Mouse (Mus musculus) stomach, postnatal 0 days (tissue): ENCODE measurements around the gene Esyt1. TPM values are rescaled to one million over a fixed set of nuclear protein-coding genes. Genes with fewer than 3 reads are reported as not detected.
A peak's percentile ranks its signal among the peaks of the same experiment; 100 is the strongest.

Experiments
- ATAC-seq: fragments of 200-750 bp; cut with Nextera tagmentation; 2 replicates; pipeline ENCODE4 v1.8.0; 2017; ENCODE audit not compliant: low FRiP score, low TSS enrichment
- DNase-seq: peaks from one replicate; pipeline ENCODE4 v3.0.0-alpha.2; 2016; ENCODE audit warnings: low spot score
- H3K27ac ChIP-seq: fragments of 300-500 bp; sonication (generic); replicated peaks from 2 replicates; pipeline ENCODE4 v1.5.1; 2014; ENCODE audit warnings: mild to moderate bottlenecking, control low read depth
- H3K27me3 ChIP-seq: fragments of 300-500 bp; sonication (generic); 2 replicates; pipeline ENCODE4 v1.6.1; 2014; ENCODE audit warnings: low read length; ENCODE audit not compliant: control insufficient read depth, insufficient read depth
- H3K36me3 ChIP-seq: fragments of 300-500 bp; sonication (generic); 2 replicates; pipeline ENCODE4 v1.6.1; 2014; ENCODE audit warnings: low read length, mixed read lengths; ENCODE audit not compliant: control insufficient read depth, insufficient read depth
- H3K4me1 ChIP-seq: fragments of 300-500 bp; sonication (generic); replicated peaks from 2 replicates; pipeline ENCODE4 v1.6.1; 2014; ENCODE audit warnings: antibody characterized with exemption; ENCODE audit not compliant: control insufficient read depth, insufficient read depth
- H3K4me2 ChIP-seq: fragments of 300-500 bp; sonication (generic); replicated peaks from 2 replicates; pipeline ENCODE4 v1.6.1; 2014; ENCODE audit warnings: low read depth, mild to moderate bottlenecking, control low read depth, moderate library complexity
- H3K4me3 ChIP-seq: fragments of 300-500 bp; sonication (generic); 2 replicates; pipeline ENCODE4 v1.5.1; 2014; ENCODE audit warnings: low read depth, low read length, control low read depth
- H3K9ac ChIP-seq: fragments of 300-500 bp; sonication (generic); 2 replicates; pipeline ENCODE4 v1.6.1; 2014; ENCODE audit warnings: mild to moderate bottlenecking, low read length, control low read depth, mixed read lengths
- H3K9me3 ChIP-seq: fragments of 300-500 bp; sonication (generic); 2 replicates; pipeline ENCODE4 v1.6.1; 2016; ENCODE audit warnings: low read length; ENCODE audit not compliant: control insufficient read depth
- CTCF ChIP-seq: IDR thresholded peaks from 2 replicates; pipeline ENCODE4 v1.5.1; 2016; ENCODE audit warnings: antibody characterized with exemption, low read depth, mild to moderate bottlenecking, moderate library complexity
- EP300 ChIP-seq: optimal IDR thresholded peaks from 2 replicates; pipeline ENCODE3; 2016; ENCODE audit warnings: antibody characterized with exemption
- WGBS: fragments of 180-500 bp; shearing (Covaris S2); extraction: QIAGEN DNeasy Blood & Tissue Kit; methylation state at CpG from one replicate; pipeline ENCODE4 v1.1.7; 2014; 5-methylcytosine and 5-hydroxymethylcytosine counted together
- polyA plus RNA-seq: library from polyadenylated mRNA; unstranded; fragments of >200 nt; fragmentation: Nextera tagmentation; extraction: Ambion mirVana; gene quantifications from 2 replicates; pipeline ENCODE4 v1.2.1, GENCODE M21; 2015

Gene Esyt1
- polyA plus RNA-seq, 1 experiment from 2014 or later = 15.0 TPM

GRCm38 (mm10) chr10:128518833-128519232, 6.8 kb downstream of the Esyt1 start:
- WGBS = 78% methylated on average over 7 of the region's 7 CpGs
- ATAC-seq (0 out of 2 replicates have a peak, but pooled peaks have one; percentile 12), DNase-seq (peak; percentile 65)
- TF ChIP-seq EP300 = no peak
- peak; percentile 76 for TF ChIP-seq CTCF
- H3K36me3 ChIP-seq = peaks cover 17% of the 10 kb centered on the region
- no peak overlapping the region for H3K9ac ChIP-seq
- H3K27me3 ChIP-seq = no peaks in the 10 kb centered on the region
- H3K4me3 ChIP-seq = no peak overlapping the region
- H3K27ac ChIP-seq = no peak overlapping the region
- H3K9me3 ChIP-seq = no peaks in the 10 kb centered on the region
- H3K4me1 ChIP-seq = no peaks in the 10 kb centered on the region
- no peak overlapping the region for H3K4me2 ChIP-seq

DNA sequence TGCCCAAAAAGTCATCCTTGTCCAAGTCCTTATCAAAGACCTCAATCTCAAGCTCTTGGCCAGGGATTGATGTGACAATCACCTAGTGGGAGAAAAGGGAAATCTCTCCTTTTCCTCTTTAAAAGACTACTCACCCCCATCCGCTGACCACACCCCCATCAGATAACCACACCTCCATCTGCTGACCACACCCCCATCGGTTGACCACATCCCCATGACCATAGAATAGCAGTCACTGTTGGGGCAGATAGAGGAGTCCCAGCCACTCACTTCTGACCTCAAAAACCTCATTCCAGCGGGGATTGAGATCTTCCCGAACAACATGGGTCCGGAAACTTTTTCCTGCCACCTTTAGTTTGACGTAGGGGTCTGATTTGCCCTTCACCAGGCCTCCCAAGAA, 9.0 kb downstream of the Esyt1 start:
- no peak for TF ChIP-seq CTCF
- Histone ChIP-seq H3K4me2 (no peak overlapping the region), H3K9me3 (no peaks in the 10 kb centered on the region), H3K4me3 (no peak overlapping the region), H3K27me3 (no peaks in the 10 kb centered on the region), H3K27ac (no peak overlapping the region), H3K4me1 (no peaks in the 10 kb centered on the region), H3K9ac (no peak overlapping the region), H3K36me3 (peaks cover 24% of the 10 kb centered on the region)
- 43% methylated on average over 6 of the region's 6 CpGs for whole genome bisulfite sequencing
- no peak for DNase-seq
- ATAC-seq = peak; percentile 45; the same call in 1 of the 2 replicates

DNA sequence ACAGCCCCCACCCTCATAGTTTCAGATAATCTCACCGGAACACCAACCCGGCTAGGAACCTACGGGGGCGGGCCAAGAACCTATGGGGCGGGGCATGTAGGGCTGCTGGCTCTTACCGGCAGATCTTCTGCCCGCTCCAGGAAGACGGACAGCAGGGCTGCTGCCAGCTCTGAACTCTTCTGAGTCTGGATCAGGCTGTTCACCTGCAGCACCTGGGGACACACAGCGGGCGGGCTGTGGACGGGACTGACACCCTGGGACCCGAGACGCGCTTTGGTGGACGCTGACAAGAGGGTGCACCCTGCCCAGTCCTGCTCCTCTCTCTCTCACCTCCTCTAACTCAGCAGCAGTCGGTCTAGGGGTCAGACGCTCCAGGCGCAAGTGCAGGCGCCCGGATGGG, 9.6 kb downstream of the Esyt1 start:
- WGBS = 50% methylated on average over 20 of the region's 20 CpGs
- H3K27ac ChIP-seq = no peak overlapping the region
- no peak for DNase-seq
- H3K4me2 ChIP-seq = no peak overlapping the region
- no peak overlapping the region for H3K4me3 ChIP-seq
- H3K9ac ChIP-seq = no peak overlapping the region
- no peaks in the 10 kb centered on the region for H3K9me3 ChIP-seq
- no peak for ATAC-seq
- TF ChIP-seq EP300 (no peak), CTCF (no peak)
- peaks cover 20% of the 10 kb centered on the region for H3K36me3 ChIP-seq
- H3K27me3 ChIP-seq = no peaks in the 10 kb centered on the region
- no peaks in the 10 kb centered on the region for H3K4me1 ChIP-seq

- ATAC-seq (no peak), DNase-seq (no peak)
- no peak overlapping the region for H3K4me2 ChIP-seq
- H3K4me1 ChIP-seq = no peaks in the 10 kb centered on the region
- H3K4me3 ChIP-seq = no peak overlapping the region
- no peak overlapping the region for H3K9ac ChIP-seq
- H3K27ac ChIP-seq = no peak overlapping the region
- WGBS = 73% methylated on average over 4 of the region's 4 CpGs
- H3K27me3 ChIP-seq = no peaks in the 10 kb centered on the region
- no peak for TF ChIP-seq CTCF
- no peak for TF ChIP-seq EP300
- H3K36me3 ChIP-seq = peaks cover 25% of the 10 kb centered on the region
- no peaks in the 10 kb centered on the region for H3K9me3 ChIP-seq
Observed at GRCm38 (mm10) chr10:128515044-128515443, 10.6 kb downstream of the Esyt1 start.

DNA sequence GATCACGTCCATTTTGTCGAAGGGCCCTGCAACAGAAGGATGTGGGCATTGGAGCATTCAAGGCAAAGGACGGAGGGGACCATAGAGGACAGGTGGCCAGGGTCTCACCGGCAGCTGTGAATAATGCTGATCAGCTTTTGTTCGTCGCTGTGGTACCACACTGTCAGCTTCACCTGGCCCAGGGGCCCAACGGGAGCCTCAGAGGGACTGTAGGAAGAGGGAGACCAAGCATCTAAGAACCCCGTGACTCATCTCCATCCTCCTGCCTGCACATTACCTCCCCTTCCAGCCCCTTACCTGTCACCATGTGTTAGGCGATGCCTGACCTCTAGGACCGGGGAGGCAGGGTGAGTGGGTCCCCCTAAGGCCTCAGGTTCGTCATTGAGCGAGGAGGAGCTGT, 13.9 kb downstream of the Esyt1 start:
- H3K27ac ChIP-seq = no peak overlapping the region
- 82% methylated on average over 12 of the region's 12 CpGs for WGBS
- DNase-seq (no peak), ATAC-seq (no peak)
- H3K4me1 ChIP-seq = no peaks in the 10 kb centered on the region
- H3K9ac ChIP-seq = no peak overlapping the region
- H3K9me3 ChIP-seq = no peaks in the 10 kb centered on the region
- no peak overlapping the region for H3K4me2 ChIP-seq
- H3K27me3 ChIP-seq = no peaks in the 10 kb centered on the region
- peaks cover 21% of the 10 kb centered on the region; the same call in 1 of the 2 replicates for H3K36me3 ChIP-seq
- no peak overlapping the region for H3K4me3 ChIP-seq
- no peak for TF ChIP-seq EP300
- TF ChIP-seq CTCF = no peak

- Histone ChIP-seq H3K4me1 (no peaks in the 10 kb centered on the region), H3K36me3 (peaks cover 21% of the 10 kb centered on the region; the same call in 1 of the 2 replicates), H3K9ac (no peak overlapping the region), H3K27ac (no peak overlapping the region), H3K4me3 (no peak overlapping the region), H3K9me3 (no peaks in the 10 kb centered on the region), H3K27me3 (no peaks in the 10 kb centered on the region), H3K4me2 (no peak overlapping the region)
- no peak for ATAC-seq
- no peak for TF ChIP-seq EP300
- TF ChIP-seq CTCF = no peak
- no peak for DNase-seq
- WGBS = 85% methylated on average over 9 of the region's 9 CpGs
Observed at GRCm38 (mm10) chr10:128511189-128511588, 14.5 kb downstream of the Esyt1 start.
